Mouse (Mus musculus) left cerebral cortex, postnatal 14 days (tissue): Measurements from ENCODE around the gene Prpf19. TPM values are rescaled to one million over a fixed set of nuclear protein-coding genes. Genes with fewer than 3 reads are reported as not detected.

Experiments
- total RNA-seq, 2 experiments: library from RNA; stranded (reverse); gene quantifications; 2 replicates each; pipeline ENCODE4 v1.2.3; 2021

Gene Prpf19
- total RNA-seq, 2 experiments from 2014 or later, result 185 to 190 TPM

Other genes starting within 250 kb of the Prpf19 start
- not detected for gene Pga5, start 217.2 kb upstream of the Prpf19 start, total RNA-seq
- gene Vps37c, start 206.5 kb upstream of the Prpf19 start, total RNA-seq, result 10 to 100 TPM; 29.3 to 32.5 TPM
- under 1 TPM; 0.17 to 0.22 TPM for gene Cd5, start 156.2 kb upstream of the Prpf19 start, total RNA-seq
- 1 to 10 TPM; 1.3 to 1.5 TPM for gene Cd6, start 65.2 kb upstream of the Prpf19 start, total RNA-seq
- gene Slc15a3, start 55.5 kb upstream of the Prpf19 start, total RNA-seq, result 1 to 10 TPM; 1.4 to 1.5 TPM
- 100 to 1,000 TPM; 344 to 360 TPM for gene Tmem132a, start 25.3 kb upstream of the Prpf19 start, total RNA-seq
- 10 to 100 TPM; 41.0 to 48.8 TPM for gene Tmem109, start 13.2 kb upstream of the Prpf19 start, total RNA-seq
- not detected for gene Zp1, start 25.4 kb downstream of the Prpf19 start, total RNA-seq
- under 1 TPM; 0.32 to 0.33 TPM for gene Ptgdr2, start 41.9 kb downstream of the Prpf19 start, total RNA-seq
- 1 to 10 TPM; 8.5 to 8.9 TPM for gene Ccdc86, start 54.0 kb downstream of the Prpf19 start, total RNA-seq
- not detected for gene Ms4a10, start 79.4 kb downstream of the Prpf19 start, total RNA-seq
- under 1 TPM in 1 of 2 experiments, not detected in 1; 0.80 TPM for gene Ms4a15, start 98.0 kb downstream of the Prpf19 start, total RNA-seq
- not detected for gene Ms4a18, start 122.8 kb downstream of the Prpf19 start, total RNA-seq
- not detected for gene Ms4a8a, start 185.9 kb downstream of the Prpf19 start, total RNA-seq
- gene 1700017D01Rik, start 235.6 kb downstream of the Prpf19 start, total RNA-seq, result not detected